Mouse (Mus musculus) mesoderm, embryonic 11.5 days (tissue): ENCODE data around the gene Shisa4.

Experiments used
- DNase-seq: peaks from one replicate; pipeline ENCODE4 v3.0.0-alpha.2; 2012; ENCODE audit warnings: low read depth, low spot score

The Shisa4 gene

GRCm38 (mm10) chr1:135366380-135366779, 8.7 kb downstream of the Shisa4 start:
- no peak for DNase-seq

DNA sequence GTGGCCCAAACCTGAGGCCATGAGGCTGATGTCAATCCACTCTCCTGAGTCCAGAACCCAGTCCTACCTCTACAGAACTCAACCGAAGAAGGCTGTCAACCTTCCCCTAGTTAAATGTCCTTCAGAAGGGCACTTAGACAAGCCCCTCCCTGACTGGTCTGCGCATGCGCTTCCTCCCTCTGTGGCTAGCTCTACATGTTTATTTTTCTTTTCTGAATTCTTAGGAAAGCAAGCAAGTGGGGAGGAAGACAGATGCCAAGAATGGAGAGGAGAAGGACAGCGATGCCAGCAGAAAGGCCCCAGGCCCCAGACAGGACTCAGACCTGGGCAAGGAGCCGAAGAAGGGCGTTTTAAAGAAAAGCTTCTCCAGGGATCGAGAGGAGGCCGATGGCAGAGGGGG, 11.6 kb downstream of the Shisa4 start:
- no peak for DNase-seq

- DNase-seq = no peak
Observed at GRCm38 (mm10) chr1:135362115-135362514, 12.9 kb downstream of the Shisa4 start.

GRCm38 (mm10) chr1:135361491-135361890, 13.5 kb downstream of the Shisa4 start:
- DNase-seq = no peak

GRCm38 (mm10) chr1:135359071-135359470, 16.0 kb downstream of the Shisa4 start:
- DNase-seq = no peak

DNA sequence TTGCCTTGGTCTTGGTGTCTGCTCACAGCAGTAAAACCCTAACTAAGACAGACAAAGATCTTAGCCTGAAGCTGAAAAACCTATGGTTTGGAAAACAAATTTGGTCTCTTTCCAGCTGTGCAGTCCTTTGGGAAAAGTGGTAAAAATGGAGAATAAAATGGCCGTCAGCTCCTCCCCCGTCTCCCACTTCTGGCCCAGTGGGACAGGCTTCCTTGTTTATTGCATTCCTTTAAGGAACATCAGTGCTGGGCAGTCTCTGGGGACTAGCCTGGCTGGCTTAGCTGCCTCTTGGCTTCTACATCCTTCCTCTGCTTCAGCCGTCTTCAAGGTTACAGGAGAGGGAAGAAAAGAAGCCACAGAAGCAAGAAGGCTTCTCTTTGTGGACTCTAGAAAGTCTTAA, 23.1 kb downstream of the Shisa4 start:
- DNase-seq = no peak

GRCm38 (mm10) chr1:135347498-135348169, 27.4 kb downstream of the Shisa4 start:
- DNase-seq = no peak

DNA sequence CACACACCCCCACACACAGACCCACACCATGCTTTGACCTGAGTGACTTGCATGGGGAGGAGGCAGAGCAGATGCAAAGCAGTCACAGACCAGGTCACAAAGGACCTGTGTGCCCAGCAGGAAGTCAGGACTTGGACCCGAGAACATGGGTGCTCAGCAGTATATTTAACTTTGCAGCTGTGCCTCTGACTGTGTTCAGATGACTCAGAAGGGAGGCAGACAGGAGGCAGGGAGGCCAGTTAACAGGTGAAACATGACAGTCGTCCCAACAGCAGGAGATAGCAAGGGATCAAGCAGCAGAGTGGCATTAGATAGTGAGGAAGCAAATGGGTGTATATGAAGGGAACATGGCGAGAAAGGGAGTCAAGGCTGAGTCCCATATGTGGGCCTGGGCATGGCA, 28.1 kb downstream of the Shisa4 start:
- no peak for DNase-seq

DNA sequence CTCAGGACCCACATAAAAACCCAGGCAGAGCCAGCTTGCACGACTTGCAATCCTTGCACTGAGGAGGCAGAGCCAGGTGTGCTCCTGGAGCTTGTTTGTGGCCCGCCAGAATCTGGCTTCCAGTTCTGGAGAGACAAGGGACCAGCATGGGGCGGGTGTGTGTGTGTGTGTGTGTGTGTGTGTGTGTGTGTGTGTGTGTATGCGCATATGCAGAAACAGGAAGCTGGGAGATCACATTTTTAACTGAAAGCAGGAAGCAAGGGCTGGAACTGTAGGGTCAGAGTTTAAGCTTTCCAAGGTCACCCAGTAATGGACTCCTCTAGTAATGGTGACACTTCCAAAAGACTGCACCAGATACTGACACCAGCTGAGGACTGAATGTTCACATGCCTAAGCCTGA, 31.0 kb downstream of the Shisa4 start:
- no peak for DNase-seq

DNA sequence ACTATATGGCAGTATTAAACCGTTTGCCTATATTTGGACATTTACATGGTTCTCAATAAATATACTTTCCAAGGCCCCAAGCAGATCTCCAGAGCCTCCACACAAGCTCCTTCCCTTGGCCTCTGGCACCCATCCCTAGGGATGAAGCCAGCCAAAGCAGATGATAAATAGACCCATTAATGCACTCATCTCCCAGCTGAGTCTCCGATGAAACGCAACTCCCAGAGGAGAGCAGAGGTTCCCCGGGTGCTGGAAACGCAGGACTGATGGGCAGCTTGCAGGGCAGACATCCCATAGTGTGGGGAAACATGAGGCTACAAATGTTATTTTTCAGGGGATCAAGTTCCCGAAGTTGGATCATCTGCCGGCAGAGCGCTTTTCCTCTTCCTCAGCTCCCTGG, 33.1 kb downstream of the Shisa4 start:
- DNase-seq = peak; percentile 42

DNA sequence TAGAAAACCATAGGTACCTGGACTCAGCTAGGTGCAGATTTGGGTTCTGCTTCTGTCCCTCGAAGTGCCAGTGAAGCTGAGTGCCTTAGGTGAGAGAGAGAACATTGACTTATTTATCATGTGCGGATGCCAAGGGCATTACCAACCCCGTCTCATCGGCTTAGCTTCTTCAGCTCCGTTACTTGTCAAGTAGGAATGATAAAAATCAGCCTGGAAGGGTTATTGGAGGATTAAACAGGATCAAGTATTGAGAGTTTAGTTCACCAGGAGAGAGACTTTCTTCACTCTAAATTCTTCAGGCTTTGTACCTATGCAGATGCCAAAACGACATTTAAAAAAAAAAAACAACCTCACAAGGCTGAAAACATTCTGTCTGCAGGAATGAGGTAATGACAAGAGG, 44.5 kb downstream of the Shisa4 start:
- DNase-seq = no peak

DNA sequence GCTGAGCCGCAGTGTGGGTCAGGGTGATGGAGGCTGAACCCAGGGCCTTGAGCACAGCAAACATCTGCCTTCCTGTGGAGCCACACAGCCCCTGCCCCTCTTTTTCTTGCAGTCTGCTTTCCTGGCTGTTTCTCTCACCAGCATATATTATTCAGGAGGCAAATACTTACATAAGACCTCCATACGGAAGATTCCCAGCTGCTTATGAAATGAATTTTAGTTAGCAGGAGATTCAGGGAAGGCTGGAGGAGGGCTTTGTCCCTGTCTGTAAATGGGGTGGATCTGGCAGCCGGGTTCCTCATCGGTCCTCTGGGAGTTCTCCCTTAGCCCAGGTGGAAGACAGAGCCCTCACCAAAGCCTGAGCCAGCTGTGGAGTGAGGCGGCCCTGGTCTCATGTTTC, 46.7 kb downstream of the Shisa4 start:
- DNase-seq = no peak

- DNase-seq = no peak
Observed at GRCm38 (mm10) chr1:135325934-135326333, 49.1 kb downstream of the Shisa4 start.

GRCm38 (mm10) chr1:135324571-135324970, 50.5 kb downstream of the Shisa4 start, which contains the start of gene Lmod1:
Lmod1 (plus strand) TSS chr1:135324807.
- peak; percentile 79 for DNase-seq

- DNase-seq = no peak
Observed at GRCm38 (mm10) chr1:135323367-135323901, 51.6 kb downstream of the Shisa4 start.
